Mouse (Mus musculus): ENCODE results near the gene Cldn9.

Gene Cldn9

DNA sequence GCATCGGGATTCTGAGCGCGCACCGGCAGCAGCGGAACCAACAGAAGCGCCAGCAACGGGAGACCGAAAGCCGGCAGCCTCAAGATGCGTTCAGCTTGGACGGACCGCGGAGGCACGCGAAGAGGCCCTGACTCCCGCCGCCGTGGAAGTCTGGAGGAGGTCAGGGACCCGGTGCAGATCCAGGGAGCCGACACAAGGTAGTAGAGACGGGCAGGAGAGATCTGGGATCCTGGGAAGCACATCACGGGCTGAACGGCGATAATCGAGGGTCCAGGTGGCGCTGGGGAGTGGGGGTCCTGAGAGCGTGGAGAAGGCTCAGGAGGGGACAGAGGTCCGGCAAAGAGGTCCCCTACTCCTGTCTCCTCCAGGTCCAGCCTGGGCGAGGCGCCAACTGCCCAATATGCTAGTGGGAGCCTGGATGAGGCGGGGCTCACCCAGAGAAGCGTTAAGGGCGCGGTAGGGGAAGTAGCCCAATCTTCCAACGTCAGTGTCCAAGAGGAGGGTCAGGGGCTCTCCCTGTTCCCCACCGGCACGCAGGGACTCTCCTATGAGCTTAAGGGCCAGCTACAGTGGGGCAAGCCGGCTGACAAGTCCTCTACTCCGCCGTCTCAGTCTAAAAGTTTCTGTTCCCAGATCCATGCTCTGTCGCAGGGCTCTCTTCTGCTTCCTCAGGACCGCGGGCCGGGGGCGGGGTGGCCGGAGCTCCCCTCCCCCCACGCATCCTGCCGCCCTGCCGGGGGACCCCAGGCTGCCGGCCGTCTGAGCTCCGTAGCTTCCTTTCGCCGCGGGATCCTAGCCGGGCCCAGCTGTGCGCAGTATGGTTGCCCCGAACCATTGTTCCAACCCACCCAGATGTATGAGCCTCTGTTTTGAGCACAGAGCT is 39.0 kb downstream of the Cldn9 start, which contains the start of gene Mmp25:
TSS of gene Mmp25 (minus strand) at position 665 of the 883 bp plus-strand sequence.
- DNase-seq = no peak

Data from right cerebral cortex, postnatal 4 days (tissue).